Mouse (Mus musculus) right cerebral cortex, postnatal 4 days (tissue): ENCODE data around the gene Best1.

Experiments
- DNase-seq: peaks from one replicate; pipeline ENCODE4 v3.0.0-alpha.2; 2022

The Best1 gene

DNA sequence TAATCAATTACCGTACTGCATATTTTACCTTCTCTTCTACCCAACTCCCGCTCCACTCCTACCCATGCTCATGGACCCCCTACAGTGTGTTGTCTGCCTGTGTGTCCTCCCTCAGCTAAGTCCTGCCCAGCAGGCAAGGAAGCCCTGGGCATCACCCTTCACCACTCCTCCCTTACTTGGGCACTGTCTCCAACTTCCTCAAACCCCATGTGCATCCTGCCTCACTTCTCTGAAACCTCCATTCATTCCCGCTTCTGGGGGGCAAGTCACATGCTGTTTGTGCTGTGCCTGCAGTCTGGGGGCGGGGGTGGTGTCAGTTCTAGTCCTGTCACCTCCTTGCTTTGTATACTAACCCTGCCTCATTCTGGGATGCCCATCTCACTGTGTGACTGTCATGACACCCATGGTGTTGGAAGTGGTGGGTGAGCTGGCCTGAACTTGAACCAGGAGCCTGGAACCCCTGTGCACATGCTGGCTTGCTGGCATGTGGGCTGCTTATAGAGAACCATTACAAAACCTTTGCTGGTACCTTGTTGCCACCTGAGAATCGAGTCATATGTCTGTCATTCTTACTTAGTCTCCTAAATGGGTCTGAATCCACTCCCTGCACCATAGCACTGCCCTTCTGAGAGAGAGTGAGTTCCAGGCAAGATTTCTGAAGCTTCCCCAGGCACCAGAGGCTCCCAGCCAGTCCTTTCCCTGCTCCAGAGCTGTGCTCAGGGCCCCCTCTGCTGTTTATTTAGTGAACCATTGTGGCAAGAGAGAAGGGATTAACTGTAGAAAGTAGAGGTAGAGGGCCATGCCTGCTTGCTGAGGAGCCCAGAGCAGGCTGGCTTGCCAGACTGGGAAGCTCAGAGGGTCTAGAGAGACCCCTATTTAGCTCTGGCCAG lies 21.2 kb upstream of the Best1 start:
- peak; percentile 40 for DNase-seq

GRCm38 (mm10) chr19:10021981-10022380 lies 20.5 kb upstream of the Best1 start:
- DNase-seq = no peak

- no peak for DNase-seq
Observed at GRCm38 (mm10) chr19:10019214-10019760, 17.9 kb upstream of the Best1 start.

DNA sequence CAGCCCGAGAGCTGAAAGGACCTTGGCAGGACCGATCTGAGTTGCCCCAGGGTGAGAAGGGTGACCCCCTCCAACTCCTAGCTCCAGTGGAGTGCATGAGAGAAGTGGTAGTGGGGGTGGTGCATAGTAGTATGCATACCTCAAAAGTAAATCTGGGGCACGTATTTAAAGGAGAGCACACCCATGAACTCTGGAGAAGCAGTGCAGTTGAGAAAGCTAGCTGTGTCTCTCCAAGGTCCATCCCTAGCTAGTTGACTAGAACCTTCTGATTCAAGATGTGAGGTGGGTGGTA lies 17.0 kb upstream of the Best1 start:
- DNase-seq = no peak

DNA sequence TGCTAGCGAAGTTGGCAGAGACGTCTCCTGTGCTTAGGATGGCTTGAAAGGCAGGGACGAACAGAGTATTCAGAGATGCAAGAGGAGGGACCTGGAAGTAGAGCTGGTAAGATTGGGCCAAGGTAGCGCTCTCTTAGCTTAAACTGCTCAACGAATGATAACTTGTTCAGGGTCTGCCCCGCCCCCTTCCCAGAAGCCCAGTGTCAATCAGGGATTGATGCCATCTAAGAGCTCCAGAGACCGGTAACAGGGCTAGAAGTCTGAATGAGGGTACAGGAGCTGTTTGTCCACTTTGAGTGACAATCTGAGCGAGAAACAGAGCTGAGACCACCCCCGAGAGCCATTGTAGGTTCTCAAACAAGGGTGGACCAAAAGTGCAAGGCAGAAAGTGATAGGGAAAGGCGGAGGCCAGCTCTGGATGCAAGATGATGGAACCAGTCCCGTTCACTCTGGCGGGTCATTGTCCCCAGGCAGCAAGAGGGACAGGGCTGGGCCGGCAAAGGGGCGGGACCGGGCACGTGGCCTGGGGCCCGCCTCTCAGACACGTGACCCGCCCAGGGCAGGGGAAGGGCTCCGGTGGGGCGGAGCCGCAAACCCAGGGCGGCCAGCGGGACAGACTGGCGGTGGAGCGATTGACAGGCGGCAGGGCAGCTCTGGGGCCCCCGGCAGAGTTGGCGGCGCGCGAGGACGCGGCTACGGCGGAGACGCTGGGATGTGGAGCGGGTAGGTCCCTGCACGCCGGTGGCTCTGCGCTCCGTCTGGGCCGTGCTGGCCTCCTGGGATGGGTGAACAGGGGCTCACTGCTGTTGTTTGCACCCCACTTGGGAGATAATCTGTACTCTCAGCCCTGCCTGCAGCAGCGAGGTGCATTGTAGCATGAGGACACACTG lies 16.4 kb upstream of the Best1 start:
- DNase-seq = peak; percentile 70

DNA sequence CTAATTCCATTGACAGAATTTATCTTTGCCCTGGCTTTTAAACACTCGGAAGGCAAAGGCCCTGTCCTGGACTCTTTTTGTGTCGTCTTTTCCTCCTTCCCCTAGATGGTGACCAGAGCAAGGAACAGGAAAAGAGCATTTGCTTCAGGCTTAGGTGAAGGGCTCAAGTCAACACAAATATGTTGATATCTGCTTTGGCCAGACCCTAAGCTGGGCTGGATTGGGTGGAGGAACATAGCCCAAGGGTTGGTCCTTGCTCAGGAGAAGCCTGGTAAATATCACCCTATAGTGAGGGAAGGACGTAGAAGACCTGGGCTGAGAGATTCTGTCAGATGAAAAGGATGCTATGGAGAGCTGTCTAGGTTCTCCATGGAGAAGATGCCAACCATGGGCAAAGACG lies 14.7 kb upstream of the Best1 start:
- no peak for DNase-seq

DNA sequence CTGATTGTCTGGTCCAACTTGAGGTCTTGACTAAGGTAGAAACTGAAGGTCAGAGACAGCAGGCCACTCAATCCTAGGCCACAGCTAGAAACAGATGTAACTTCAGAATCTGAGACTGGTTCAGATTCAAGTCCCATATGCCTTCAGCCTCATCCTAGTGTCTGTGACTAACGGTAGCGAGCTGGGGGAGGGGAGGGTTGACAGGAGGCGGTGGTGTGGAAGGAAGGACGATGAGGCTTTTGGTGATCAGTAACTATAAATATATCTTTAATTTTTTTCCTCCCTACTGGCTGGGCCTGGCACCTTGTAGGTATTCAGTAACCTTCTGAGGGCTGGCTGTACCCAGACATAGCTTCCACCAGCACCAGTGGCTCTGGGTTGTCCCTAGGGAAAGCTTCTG lies 14.0 kb upstream of the Best1 start:
- DNase-seq = no peak

DNA sequence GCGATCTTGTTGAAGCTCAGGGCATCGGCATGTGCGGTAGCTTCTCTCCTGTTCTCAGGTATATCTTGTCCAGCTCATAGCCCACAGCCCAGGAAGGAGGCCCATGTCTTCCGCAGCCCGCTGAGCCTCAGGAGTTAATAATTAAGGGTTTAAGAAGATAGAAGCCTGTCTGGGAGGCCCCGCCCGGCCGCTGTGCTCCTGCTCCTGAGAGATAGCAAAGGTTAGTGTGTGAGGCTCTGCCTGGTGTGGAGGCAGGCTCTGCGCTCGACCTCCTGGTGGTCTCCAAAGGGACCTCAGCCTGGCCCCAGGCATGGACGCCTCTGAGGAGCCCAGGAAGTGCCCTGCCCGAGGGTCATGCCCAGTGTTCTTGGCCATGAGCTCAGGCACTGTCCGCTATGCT lies 13.4 kb upstream of the Best1 start:
- no peak for DNase-seq

DNA sequence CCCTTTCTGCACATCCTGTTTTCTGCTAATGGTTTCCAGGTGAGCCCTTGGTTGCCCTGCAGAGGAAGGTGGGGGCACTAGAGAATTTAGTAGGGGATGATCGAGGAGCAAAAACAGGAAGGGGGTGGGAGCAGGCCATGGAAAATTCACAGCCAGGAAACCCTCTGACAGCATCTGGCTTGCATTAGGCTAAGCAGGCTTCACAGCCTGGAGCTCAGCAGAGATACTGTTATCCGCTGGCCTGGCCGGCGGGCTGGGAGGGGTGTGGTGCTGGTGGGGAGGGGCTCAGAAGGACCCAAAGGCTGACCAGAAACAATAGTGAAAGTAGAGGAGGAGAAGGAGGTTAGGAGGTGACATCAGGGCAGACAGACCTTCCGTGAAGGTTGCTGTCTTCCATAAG lies 12.5 kb upstream of the Best1 start:
- no peak for DNase-seq

DNA sequence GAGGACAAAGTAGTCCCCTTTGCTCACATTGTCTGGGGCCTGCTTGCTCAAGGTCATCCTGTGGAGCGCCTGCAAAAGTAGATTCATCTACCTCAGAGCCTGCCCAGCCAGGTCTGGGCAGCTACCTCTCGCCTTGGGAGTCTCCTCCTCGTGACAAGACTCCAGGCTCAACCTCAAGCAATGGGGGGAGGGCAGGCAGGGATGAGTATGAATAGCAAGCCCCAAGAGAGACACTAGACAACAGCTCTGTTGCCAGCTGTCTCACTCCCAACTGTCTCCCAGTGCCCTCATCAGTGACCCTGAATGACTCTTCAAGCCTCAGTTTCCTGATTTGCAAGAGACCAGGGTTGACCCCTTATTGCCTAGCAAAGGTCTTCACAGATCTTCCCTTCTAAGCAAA lies 11.9 kb upstream of the Best1 start:
- no peak for DNase-seq

- no peak for DNase-seq
Observed at GRCm38 (mm10) chr19:10012827-10013278, 11.4 kb upstream of the Best1 start.

DNA sequence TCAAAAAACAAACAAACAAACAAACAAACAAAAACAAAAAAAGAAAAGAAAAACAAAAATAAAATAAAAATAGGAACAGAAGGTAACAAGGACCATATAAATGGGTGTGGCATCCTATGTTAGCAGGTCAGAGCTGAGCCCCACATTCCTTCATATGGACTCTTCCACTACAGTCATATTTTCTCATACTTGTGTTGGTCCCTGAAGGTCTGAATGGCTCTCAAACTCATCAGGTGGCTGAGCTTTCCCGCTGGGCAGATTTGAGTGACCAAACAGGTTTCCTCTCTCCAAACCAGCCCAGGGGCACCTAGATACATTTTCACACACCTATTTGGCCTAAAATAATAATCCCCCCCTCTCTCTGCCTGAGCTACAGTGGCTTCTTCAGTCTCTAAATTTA lies 10.0 kb upstream of the Best1 start:
- DNase-seq = no peak

GRCm38 (mm10) chr19:10003696-10004095 lies 2.3 kb upstream of the Best1 start:
- DNase-seq = no peak

DNA sequence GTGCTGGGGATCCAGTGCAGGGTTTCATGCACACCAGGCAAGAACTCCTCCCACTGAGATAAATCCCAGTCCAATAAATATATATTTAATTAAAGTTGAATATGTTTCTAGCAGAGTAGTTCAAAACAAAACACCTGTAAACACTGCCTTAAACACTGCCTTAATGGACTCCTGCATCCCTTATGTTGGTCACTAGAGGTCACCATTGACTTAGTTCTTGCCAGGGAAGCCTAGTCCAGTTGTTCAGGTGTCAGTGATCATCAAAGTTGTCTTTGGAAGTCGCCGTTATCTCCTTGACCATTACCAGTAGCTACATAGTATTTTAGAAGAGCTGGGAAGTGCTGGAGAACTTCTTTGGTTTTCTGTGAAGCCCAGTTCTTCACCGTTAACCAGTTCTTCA lies 1.1 kb downstream of the Best1 start:
- DNase-seq = no peak

GRCm38 (mm10) chr19:9998736-9999486 lies 2.5 kb downstream of the Best1 start:
- no peak for DNase-seq

GRCm38 (mm10) chr19:9998063-9998416 lies 3.4 kb downstream of the Best1 start:
- DNase-seq = no peak

- DNase-seq = no peak
Observed at GRCm38 (mm10) chr19:9997204-9998062, 4.0 kb downstream of the Best1 start.

DNA sequence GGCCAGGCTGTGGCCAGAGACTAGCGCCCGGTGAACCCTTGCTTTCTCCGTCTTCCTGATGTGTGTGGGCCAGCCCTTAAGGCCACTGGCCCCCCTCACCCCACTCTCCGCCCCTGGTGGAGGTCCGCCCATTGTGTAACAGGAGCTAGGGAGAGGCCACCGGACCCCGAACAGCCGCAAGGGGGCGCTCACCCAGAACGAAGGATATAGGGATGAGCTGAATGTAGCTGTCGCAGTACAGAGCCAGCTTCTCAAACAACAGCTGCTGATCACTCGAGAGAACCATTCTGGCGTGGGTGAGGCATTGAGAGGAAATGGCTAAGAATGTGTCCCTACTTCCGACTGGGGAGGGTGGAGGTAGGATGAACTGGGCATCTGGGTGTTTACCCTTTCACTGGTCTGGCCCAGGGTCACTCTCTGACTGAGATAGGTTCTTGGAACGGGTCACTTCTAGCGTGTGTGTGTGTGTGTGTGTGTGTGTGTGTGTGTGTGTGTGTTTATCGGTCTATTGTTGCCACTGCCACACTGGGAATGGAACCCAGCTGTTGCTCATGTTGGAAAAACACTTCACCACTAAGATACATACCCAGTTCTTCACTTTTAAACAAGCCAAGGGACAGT lies 8.3 kb downstream of the Best1 start:
- DNase-seq = peak; percentile 92

- peak; percentile 25 for DNase-seq
Observed at GRCm38 (mm10) chr19:9992011-9992958, 9.1 kb downstream of the Best1 start.

GRCm38 (mm10) chr19:9991304-9991703 lies 10.1 kb downstream of the Best1 start:
- peak; percentile 77 for DNase-seq
